Mouse (Mus musculus): ENCODE results near the gene Spock2. TPM values are rescaled to one million over a fixed set of nuclear protein-coding genes. Genes with fewer than 3 reads are reported as not detected.

Gene Spock2
- polyA plus RNA-seq, 1 experiment from 2014 or later, result 3.8 TPM

DNA sequence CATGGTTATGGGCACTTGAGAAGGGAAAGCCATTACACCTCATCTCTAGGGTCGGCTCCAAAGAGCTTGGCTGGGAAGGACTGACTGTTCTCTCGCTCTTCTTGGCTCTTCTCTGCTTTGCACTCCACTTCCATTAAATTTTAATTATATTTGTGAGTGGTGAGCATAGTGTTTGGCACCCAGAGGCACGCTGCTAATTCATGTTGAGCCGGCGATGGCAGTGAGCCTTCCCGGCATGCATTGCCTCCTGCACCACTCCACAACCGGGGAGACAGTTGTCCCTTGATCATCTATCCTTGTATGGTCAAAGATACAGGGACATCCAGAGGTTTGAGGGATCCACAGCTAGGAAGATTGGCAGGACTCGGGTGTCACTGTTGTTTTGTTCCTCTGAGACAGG, 4.0 kb downstream of the Spock2 start:
- H3K27me3 ChIP-seq (ENCODE audit: control insufficient read depth, insufficient read depth, low read length), result 0 out of 2 replicates have a peak, but pooled peaks cover 8% of the 10 kb centered on the region
- H3K27ac ChIP-seq (ENCODE audit: low read length), result no peak overlapping the region
- no peaks in the 10 kb centered on the region for H3K36me3 ChIP-seq (ENCODE audit: control insufficient read depth, insufficient read depth, low read length)
- 92% methylated on average over 8 of the region's 8 CpGs for WGBS
- no peak overlapping the region for H3K9ac ChIP-seq (replicated peaks; ENCODE audit: low read depth, low read length)
- no peak overlapping the region for H3K4me2 ChIP-seq (replicated peaks; ENCODE audit: low read depth, low read length)
- ATAC-seq (ENCODE audit: insufficient number of reproducible peaks, insufficient read depth, low FRiP score, low read depth), result no peak
- peaks cover 13% of the 10 kb centered on the region; the same call in 1 of the 2 replicates for H3K4me1 ChIP-seq (ENCODE audit: control insufficient read depth, insufficient read depth, low read length)
- no peak overlapping the region for H3K4me3 ChIP-seq (ENCODE audit: low read depth, low read length)
- no peaks in the 10 kb centered on the region for H3K9me3 ChIP-seq (ENCODE audit: control insufficient read depth, low read depth, low read length)

DNA sequence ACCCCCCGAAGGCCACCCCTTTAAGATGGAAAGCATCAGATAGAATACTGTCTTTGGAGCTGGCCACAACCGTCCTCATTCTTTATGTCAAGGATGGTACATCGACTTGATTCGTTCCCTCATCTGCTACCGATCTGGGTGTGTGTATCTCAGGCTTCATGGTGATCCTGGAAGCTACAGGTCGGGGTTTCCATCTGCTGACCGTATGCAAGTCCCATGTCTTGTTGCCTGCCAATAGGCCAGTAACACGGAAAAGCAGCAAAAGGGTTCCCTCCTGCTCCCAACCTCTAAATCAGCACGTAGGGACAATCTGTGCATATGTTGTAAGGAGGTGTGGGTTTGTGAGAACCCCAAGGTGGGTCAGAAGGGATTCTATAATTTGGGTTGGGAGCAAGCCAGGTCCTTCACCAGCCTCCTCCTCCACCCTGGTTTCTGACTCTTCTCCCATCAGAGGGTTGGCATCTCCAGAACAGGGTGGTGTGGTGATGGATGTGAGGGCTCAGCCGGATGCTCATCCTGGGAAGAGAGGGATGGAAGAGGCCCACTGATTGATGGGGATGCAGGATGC, 5.0 kb downstream of the Spock2 start:
- WGBS, result 86% methylated on average over 10 of the region's 10 CpGs
- Histone ChIP-seq H3K4me3 (ENCODE audit: low read depth, low read length) (no peak overlapping the region), H3K27ac (ENCODE audit: low read length) (no peak overlapping the region), H3K27me3 (ENCODE audit: control insufficient read depth, insufficient read depth, low read length) (0 out of 2 replicates have a peak, but pooled peaks cover 8% of the 10 kb centered on the region), H3K4me1 (ENCODE audit: control insufficient read depth, insufficient read depth, low read length) (0 out of 2 replicates have a peak, but pooled peaks cover 9% of the 10 kb centered on the region), H3K4me2 (replicated peaks; ENCODE audit: low read depth, low read length) (no peak overlapping the region), H3K9me3 (ENCODE audit: control insufficient read depth, low read depth, low read length) (no peaks in the 10 kb centered on the region), H3K9ac (replicated peaks; ENCODE audit: low read depth, low read length) (no peak overlapping the region), H3K36me3 (ENCODE audit: control insufficient read depth, insufficient read depth, low read length) (no peaks in the 10 kb centered on the region)
- no peak for ATAC-seq (ENCODE audit: insufficient number of reproducible peaks, insufficient read depth, low FRiP score, low read depth)

DNA sequence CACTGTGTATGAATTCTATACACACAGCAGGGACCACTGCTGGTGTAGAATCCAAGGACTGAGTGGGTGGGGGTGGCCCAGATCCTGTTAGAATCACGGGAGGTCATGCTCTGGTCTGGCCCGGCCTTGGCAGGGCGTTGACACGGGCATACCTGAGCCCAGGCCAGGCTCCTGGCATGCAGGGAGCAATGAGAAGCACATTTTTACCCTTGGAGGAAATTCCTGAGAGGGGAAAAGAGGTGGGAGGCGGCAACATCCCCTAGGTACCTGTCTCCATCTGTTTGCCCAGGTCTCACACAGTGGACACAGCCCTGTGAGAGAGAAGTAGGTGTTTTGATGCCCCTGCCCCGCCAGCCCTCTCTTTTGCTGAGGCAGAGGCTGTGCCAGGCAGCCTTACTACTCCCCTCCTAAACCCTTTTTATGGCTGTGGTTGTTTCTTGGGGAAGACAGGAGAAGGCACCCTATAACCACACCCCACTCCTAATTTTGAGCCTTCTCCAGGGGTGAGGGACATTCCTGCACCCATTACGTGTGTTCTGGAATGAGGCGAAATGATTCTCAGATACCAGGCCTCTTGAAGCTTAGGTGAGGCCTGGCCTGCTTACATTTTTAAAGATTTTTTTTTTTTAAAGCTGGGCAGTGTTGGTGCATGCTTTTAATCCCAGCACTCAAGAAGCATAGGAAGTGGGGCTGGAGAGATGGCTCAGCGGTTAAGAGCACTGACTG, 8.1 kb downstream of the Spock2 start:
- Histone ChIP-seq H3K4me1 (ENCODE audit: control insufficient read depth, insufficient read depth, low read length) (no peaks in the 10 kb centered on the region), H3K4me2 (replicated peaks; ENCODE audit: low read depth, low read length) (no peak overlapping the region), H3K9ac (replicated peaks; ENCODE audit: low read depth, low read length) (no peak overlapping the region), H3K27ac (ENCODE audit: low read length) (no peak overlapping the region), H3K27me3 (ENCODE audit: control insufficient read depth, insufficient read depth, low read length) (no peaks in the 10 kb centered on the region), H3K9me3 (ENCODE audit: control insufficient read depth, low read depth, low read length) (no peaks in the 10 kb centered on the region), H3K36me3 (ENCODE audit: control insufficient read depth, insufficient read depth, low read length) (no peaks in the 10 kb centered on the region), H3K4me3 (ENCODE audit: low read depth, low read length) (no peak overlapping the region)
- 86% methylated on average over 9 of the region's 9 CpGs for WGBS
- no peak for ATAC-seq (ENCODE audit: insufficient number of reproducible peaks, insufficient read depth, low FRiP score, low read depth)

DNA sequence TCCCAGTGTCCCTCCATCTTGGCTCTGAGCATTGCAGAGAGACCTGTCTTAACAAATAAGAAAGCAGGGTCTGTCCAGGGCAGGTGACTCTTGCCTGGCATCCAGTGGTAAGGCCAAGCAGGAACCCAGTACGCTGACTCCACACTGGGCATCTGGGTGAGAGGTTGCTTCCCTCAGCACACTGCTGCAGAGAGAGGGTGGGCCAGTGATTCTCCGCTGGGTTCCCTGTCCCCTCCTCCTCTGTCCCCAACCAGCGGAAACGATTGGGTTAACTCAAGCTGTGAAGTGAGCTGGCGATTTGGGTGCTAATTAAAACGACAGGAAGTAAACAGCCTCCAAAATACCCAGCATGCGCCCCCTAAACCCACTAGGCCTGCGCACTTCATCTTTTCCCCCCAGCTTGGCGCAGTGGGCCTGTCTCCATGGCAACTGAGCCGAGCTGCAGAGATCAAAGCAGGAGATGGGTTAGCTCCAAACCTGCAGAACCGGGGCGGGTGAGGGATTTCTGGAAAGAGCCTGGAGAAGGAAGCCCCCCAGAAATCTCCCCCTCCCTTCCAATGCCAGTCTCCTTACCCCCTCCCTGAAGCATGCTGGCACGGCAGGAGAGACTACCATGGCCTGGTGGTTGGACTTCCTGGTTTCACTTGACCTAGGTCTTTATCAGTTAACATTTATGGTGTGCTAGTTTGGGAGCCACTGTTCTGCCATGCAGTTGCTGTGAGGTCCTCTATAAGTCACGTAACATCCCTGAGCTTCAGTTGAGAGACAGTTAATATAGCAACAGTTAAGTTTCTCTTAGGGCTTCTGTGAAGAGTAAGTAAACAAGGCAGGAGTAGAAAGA, 9.5 kb downstream of the Spock2 start:
- H3K4me1 ChIP-seq (ENCODE audit: control insufficient read depth, insufficient read depth, low read length), result no peaks in the 10 kb centered on the region
- no peaks in the 10 kb centered on the region for H3K9me3 ChIP-seq (ENCODE audit: control insufficient read depth, low read depth, low read length)
- no peak overlapping the region for H3K4me3 ChIP-seq (ENCODE audit: low read depth, low read length)
- no peaks in the 10 kb centered on the region for H3K36me3 ChIP-seq (ENCODE audit: control insufficient read depth, insufficient read depth, low read length)
- H3K27me3 ChIP-seq (ENCODE audit: control insufficient read depth, insufficient read depth, low read length), result no peaks in the 10 kb centered on the region
- H3K4me2 ChIP-seq (replicated peaks; ENCODE audit: low read depth, low read length), result no peak overlapping the region
- no peak overlapping the region for H3K9ac ChIP-seq (replicated peaks; ENCODE audit: low read depth, low read length)
- 14% methylated on average over 14 of the region's 14 CpGs for WGBS
- no peak overlapping the region for H3K27ac ChIP-seq (ENCODE audit: low read length)
- no peak for ATAC-seq (ENCODE audit: insufficient number of reproducible peaks, insufficient read depth, low FRiP score, low read depth)

DNA sequence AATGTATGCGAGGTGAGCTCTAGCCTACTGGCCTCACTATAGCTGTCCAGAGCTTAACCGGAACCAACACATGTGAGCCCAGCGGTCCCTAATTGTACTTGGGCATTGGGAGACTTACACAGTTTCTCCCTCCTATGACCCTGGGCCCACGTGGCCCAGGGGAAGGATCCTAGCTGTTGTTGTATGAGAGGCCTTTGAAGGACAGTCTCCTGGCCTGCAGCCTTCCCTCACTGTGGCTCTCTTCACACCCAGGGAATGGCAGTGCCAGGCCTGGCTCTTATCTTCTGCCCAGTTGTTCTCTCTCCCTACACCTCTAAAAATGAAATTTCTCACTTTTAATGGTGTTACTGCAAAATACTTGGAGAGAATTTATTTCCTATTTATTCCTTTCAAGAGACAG, 11.0 kb downstream of the Spock2 start:
- H3K36me3 ChIP-seq (ENCODE audit: control insufficient read depth, insufficient read depth, low read length), result no peaks in the 10 kb centered on the region
- H3K27me3 ChIP-seq (ENCODE audit: control insufficient read depth, insufficient read depth, low read length), result no peaks in the 10 kb centered on the region
- no peak overlapping the region for H3K4me2 ChIP-seq (replicated peaks; ENCODE audit: low read depth, low read length)
- H3K27ac ChIP-seq (ENCODE audit: low read length), result no peak overlapping the region
- no peaks in the 10 kb centered on the region for H3K4me1 ChIP-seq (ENCODE audit: control insufficient read depth, insufficient read depth, low read length)
- no peak overlapping the region for H3K4me3 ChIP-seq (ENCODE audit: low read depth, low read length)
- ATAC-seq (ENCODE audit: insufficient number of reproducible peaks, insufficient read depth, low FRiP score, low read depth), result no peak
- WGBS, result 57% methylated on average over 4 of the region's 4 CpGs
- no peaks in the 10 kb centered on the region for H3K9me3 ChIP-seq (ENCODE audit: control insufficient read depth, low read depth, low read length)
- no peak overlapping the region for H3K9ac ChIP-seq (replicated peaks; ENCODE audit: low read depth, low read length)

DNA sequence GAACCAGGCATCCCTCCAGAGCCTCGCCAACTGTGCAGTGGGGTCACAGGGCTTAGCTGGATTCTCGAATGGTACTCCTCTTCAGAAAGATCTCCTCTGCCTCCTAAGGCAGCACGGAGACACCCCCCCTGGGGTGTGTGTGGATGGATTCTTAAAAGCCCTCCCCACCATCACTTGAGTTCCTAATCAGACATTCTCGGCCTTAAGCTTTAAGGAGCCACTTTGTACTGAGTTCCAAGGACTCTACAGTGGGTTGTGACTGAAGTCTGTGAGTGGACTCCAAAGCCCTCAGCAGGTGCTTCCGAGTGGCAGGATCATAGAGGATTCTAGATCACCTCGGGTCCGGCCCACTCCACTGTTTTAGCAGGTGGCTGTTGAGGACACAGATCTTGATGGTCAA, 12.4 kb downstream of the Spock2 start:
- no peaks in the 10 kb centered on the region for H3K27me3 ChIP-seq (ENCODE audit: control insufficient read depth, insufficient read depth, low read length)
- H3K27ac ChIP-seq (ENCODE audit: low read length), result no peak overlapping the region
- 64% methylated on average over 7 of the region's 7 CpGs for WGBS

DNA sequence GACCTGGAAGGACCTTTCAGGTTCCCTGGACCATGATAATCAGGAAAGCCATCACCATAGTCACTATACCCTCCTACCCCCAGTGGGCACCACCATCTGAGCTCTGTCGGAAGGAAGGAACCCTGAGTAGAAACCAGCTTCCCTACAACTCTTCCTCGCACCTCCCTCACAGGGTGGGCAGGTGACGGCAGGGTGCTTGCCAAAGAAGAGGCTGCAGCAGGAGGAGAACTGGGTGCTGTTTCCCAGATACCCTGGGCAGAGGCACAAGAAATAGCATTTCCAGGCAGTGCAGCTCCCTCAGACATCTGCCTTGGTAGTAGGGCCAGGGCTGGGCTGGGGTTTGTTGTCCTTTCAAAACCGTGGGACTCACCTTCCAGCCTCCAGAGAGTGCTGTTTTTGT, 14.6 kb downstream of the Spock2 start:
- no peaks in the 10 kb centered on the region for H3K36me3 ChIP-seq (ENCODE audit: control insufficient read depth, insufficient read depth, low read length)
- no peaks in the 10 kb centered on the region for H3K27me3 ChIP-seq (ENCODE audit: control insufficient read depth, insufficient read depth, low read length)
- WGBS, result 74% methylated on average over 4 of the region's 4 CpGs
- no peaks in the 10 kb centered on the region for H3K9me3 ChIP-seq (ENCODE audit: control insufficient read depth, low read depth, low read length)
- ATAC-seq (ENCODE audit: insufficient number of reproducible peaks, insufficient read depth, low FRiP score, low read depth), result no peak
- no peak overlapping the region for H3K9ac ChIP-seq (replicated peaks; ENCODE audit: low read depth, low read length)
- no peak overlapping the region for H3K4me2 ChIP-seq (replicated peaks; ENCODE audit: low read depth, low read length)
- H3K27ac ChIP-seq (ENCODE audit: low read length), result no peak overlapping the region
- no peaks in the 10 kb centered on the region for H3K4me1 ChIP-seq (ENCODE audit: control insufficient read depth, insufficient read depth, low read length)
- no peak overlapping the region for H3K4me3 ChIP-seq (ENCODE audit: low read depth, low read length)

More for the DNA sequence above, 12.4 kb downstream of the Spock2 start:
- no peaks in the 10 kb centered on the region for H3K9me3 ChIP-seq (ENCODE audit: control insufficient read depth, low read depth, low read length)
- H3K36me3 ChIP-seq (ENCODE audit: control insufficient read depth, insufficient read depth, low read length), result no peaks in the 10 kb centered on the region
- H3K9ac ChIP-seq (replicated peaks; ENCODE audit: low read depth, low read length), result no peak overlapping the region
- H3K4me3 ChIP-seq (ENCODE audit: low read depth, low read length), result no peak overlapping the region
- ATAC-seq (ENCODE audit: insufficient number of reproducible peaks, insufficient read depth, low FRiP score, low read depth), result no peak
- no peaks in the 10 kb centered on the region for H3K4me1 ChIP-seq (ENCODE audit: control insufficient read depth, insufficient read depth, low read length)
- no peak overlapping the region for H3K4me2 ChIP-seq (replicated peaks; ENCODE audit: low read depth, low read length)

DNA sequence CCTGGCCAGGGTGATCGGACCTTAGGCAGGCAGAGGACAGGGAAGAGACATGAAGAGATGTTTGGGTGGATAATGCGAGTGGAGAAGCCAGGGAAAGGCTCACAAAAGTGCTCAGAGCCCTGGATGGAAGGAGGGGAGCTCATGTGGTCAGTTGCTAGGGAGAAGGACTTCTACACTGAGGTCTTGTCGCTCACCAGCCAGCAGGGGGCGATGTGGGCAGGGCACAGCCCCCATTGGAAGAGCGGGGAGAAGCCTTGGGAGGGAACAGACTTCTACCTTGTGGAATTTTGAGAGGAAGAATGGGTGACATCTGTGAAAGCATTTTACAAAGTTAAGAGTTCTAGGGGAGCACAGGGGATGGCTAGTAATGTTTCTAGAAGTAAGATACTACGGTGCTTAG, 18.1 kb downstream of the Spock2 start:
- Histone ChIP-seq H3K9ac (replicated peaks; ENCODE audit: low read depth, low read length) (no peak overlapping the region), H3K27me3 (ENCODE audit: control insufficient read depth, insufficient read depth, low read length) (no peaks in the 10 kb centered on the region), H3K36me3 (ENCODE audit: control insufficient read depth, insufficient read depth, low read length) (no peaks in the 10 kb centered on the region), H3K4me2 (replicated peaks; ENCODE audit: low read depth, low read length) (no peak overlapping the region), H3K27ac (ENCODE audit: low read length) (no peak overlapping the region), H3K4me3 (ENCODE audit: low read depth, low read length) (no peak overlapping the region), H3K9me3 (ENCODE audit: control insufficient read depth, low read depth, low read length) (no peaks in the 10 kb centered on the region), H3K4me1 (ENCODE audit: control insufficient read depth, insufficient read depth, low read length) (no peaks in the 10 kb centered on the region)
- ATAC-seq (ENCODE audit: insufficient number of reproducible peaks, insufficient read depth, low FRiP score, low read depth), result no peak
- WGBS, result 72% methylated on average over 6 of the region's 6 CpGs

All from stomach, embryonic 14.5 days (tissue).